Mouse (Mus musculus): ENCODE results near the gene Cdh3. TPM values are rescaled to one million over a fixed set of nuclear protein-coding genes. Genes with fewer than 3 reads are reported as not detected.
"Not testable (repeated sequence)": the region's sequence is repeated elsewhere in the genome, so short reads cannot be mapped to it uniquely, and the experiment has no call there.

The Cdh3 gene
- polyA plus RNA-seq, 1 experiment: 2.0 TPM

DNA sequence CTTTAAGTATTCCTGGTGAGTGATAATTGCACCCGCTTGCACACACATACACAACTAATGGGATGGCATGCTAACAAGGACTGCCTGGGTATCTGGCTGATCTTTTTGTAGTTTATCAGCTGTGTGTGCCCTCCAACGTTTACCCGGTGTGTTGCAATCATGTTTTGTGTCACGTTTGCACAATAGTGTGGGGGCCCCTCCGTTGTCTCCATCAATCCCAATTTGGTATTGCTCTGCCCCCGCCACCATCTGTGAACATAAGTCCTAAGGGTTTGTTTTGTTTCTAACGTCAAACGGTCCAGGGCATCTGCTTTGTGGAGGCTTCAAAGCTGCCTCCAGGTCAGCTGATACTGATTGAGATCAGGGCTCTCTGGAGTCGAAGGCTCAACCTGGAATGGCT, 49.2 kb downstream of the Cdh3 start:
- WGBS: 46% methylated on average over 9 of the region's 9 CpGs
- TF ChIP-seq POLR2A (IDR thresholded peaks at IDR 0.05; ENCODE audit: borderline replicate concordance, extremely low read depth, low read depth, low read length): no peak
- TF ChIP-seq CTCF (IDR thresholded peaks at IDR 0.05; ENCODE audit: insufficient read depth, low read length): no peak
- Histone ChIP-seq H3K4me3 (replicated peaks; ENCODE audit: extremely low read depth, low read depth, low read length) (no peak overlapping the region), H3K4me1 (ENCODE audit: control insufficient read depth, insufficient read depth, low read length) (peaks cover 4% of the 10 kb centered on the region; the same call in 1 of the 2 replicates)
- DNase-seq: no peak

DNA sequence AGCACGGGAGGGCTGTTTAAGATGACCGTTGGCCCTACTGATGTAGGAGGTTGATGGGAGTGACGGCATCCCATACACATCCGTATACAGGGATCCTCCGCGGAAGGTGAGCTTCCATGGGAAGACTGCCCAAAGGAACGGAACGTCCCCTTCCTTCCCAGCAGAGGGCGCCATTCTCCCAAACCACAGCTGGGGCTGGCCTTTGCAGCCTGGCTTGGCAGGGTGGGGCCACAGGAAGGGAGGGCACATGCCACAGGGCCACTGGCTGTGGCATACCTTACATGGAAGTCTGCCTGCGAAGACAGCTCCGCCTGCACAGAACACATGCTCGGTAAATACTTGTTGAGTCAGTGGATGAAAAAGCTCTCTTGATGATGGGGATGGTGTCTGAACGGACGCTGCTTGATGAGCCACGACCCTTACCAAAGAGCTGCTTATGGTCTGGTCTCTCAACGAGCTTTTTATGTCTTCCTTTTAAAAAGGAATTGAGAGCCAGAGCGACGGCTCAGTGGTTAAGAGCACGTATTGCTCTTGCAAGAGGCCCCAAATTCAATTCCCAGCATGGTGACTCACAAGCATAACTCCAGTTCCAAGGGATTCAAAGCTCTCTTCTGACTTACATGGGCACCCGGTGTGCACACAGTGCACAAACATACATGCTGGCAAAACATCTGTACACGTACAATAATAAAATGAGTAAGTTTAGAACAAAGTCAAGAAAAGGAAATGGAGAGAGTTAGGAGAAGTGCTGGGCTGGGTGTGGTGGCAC, 50.6 kb downstream of the Cdh3 start:
- H3K4me1 ChIP-seq (ENCODE audit: control insufficient read depth, insufficient read depth, low read length): peaks cover 4% of the 10 kb centered on the region; the same call in 1 of the 2 replicates
- 24% methylated on average over 21 of the region's 21 CpGs for WGBS
- DNase-seq: peak; percentile 81
- TF ChIP-seq CTCF (IDR thresholded peaks at IDR 0.05; ENCODE audit: insufficient read depth, low read length) (peak; percentile 88), POLR2A (IDR thresholded peaks at IDR 0.05; ENCODE audit: borderline replicate concordance, extremely low read depth, low read depth, low read length) (no peak)
- H3K4me3 ChIP-seq (replicated peaks; ENCODE audit: extremely low read depth, low read depth, low read length): no peak overlapping the region

DNA sequence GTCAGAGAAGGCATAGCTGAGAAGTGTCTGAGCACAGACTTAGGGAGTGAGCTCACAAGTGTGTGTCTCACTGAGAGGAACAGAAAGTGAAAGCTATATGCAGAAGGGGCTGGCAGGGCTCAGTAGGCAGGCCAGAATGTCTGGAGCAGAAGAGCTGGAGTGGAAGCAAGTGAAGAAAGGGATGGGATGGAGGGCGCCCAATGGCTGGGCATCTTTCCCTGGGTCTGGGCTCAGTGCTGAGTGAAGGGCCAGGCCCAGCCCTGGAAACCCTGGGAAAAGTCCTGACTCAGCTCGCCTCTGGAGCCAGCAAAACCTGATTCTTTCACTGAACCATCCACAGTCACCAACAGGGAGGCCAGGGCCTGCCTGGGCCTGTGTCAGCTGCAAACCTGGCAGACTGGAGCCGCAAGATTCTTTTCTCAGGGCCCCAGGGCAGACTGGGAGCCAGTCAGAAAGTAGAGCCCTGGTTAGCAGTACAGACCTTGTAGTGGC, 53.0 kb downstream of the Cdh3 start:
- DNase-seq: peak; percentile 43
- WGBS: 77% methylated on average over 3 of the region's 3 CpGs
- TF ChIP-seq POLR2A (IDR thresholded peaks at IDR 0.05; ENCODE audit: borderline replicate concordance, extremely low read depth, low read depth, low read length) (no peak), CTCF (IDR thresholded peaks at IDR 0.05; ENCODE audit: insufficient read depth, low read length) (no peak)
- peaks cover 4% of the 10 kb centered on the region; the same call in 1 of the 2 replicates for H3K4me1 ChIP-seq (ENCODE audit: control insufficient read depth, insufficient read depth, low read length)
- no peak overlapping the region for H3K4me3 ChIP-seq (replicated peaks; ENCODE audit: extremely low read depth, low read depth, low read length)

DNA sequence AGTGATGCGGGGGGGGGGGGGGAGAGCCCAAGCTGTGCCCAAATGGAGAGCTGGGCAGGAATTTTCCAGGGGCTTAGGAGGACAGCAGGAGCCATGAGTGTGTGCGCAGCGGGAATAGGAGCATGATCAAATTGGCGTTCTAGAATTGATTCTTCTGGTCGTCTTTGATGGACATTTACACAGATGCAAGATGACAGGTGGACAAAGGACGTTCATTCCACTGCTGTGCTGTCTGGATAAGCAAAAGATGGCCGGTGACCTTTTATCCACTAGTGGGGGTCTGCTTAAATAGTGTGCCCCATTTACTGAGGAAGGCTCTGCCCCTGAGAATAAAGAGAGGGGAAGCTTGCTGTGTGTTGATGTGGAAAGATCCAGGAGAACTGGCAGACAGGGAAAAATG, 58.3 kb downstream of the Cdh3 start:
- DNase-seq: no peak
- no peak overlapping the region for H3K4me3 ChIP-seq (replicated peaks; ENCODE audit: extremely low read depth, low read depth, low read length)
- TF ChIP-seq POLR2A (IDR thresholded peaks at IDR 0.05; ENCODE audit: borderline replicate concordance, extremely low read depth, low read depth, low read length): no peak
- TF ChIP-seq CTCF (IDR thresholded peaks at IDR 0.05; ENCODE audit: insufficient read depth, low read length): no peak
- 86% methylated on average over 7 of the region's 7 CpGs for WGBS
- no peaks in the 10 kb centered on the region for H3K4me1 ChIP-seq (ENCODE audit: control insufficient read depth, insufficient read depth, low read length)

DNA sequence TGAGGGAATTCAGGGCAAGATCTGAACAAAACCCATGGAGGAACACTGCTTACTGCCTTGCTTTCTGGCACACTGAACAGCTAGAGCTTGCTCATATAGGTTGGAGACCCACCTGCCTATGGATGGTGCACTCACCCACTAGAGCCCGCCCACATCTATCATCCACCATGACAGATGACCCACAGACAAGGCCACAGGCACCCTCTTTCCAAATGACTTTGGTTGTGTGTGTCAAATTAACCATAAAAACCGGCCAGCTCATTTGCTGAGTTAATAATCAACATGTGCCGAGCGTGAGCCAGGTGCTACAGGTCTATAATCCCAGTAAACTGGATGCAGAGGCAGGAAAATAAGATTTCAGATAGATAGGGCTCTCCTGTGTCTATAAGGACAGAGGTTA, 59.7 kb downstream of the Cdh3 start:
- no peak overlapping the region for H3K4me3 ChIP-seq (replicated peaks; ENCODE audit: extremely low read depth, low read depth, low read length)
- H3K4me1 ChIP-seq (ENCODE audit: control insufficient read depth, insufficient read depth, low read length): no peaks in the 10 kb centered on the region
- no peak for DNase-seq
- no peak for TF ChIP-seq CTCF (IDR thresholded peaks at IDR 0.05; ENCODE audit: insufficient read depth, low read length)
- TF ChIP-seq POLR2A (IDR thresholded peaks at IDR 0.05; ENCODE audit: borderline replicate concordance, extremely low read depth, low read depth, low read length): no peak
- WGBS: 79% methylated on average over 4 of the region's 4 CpGs

DNA sequence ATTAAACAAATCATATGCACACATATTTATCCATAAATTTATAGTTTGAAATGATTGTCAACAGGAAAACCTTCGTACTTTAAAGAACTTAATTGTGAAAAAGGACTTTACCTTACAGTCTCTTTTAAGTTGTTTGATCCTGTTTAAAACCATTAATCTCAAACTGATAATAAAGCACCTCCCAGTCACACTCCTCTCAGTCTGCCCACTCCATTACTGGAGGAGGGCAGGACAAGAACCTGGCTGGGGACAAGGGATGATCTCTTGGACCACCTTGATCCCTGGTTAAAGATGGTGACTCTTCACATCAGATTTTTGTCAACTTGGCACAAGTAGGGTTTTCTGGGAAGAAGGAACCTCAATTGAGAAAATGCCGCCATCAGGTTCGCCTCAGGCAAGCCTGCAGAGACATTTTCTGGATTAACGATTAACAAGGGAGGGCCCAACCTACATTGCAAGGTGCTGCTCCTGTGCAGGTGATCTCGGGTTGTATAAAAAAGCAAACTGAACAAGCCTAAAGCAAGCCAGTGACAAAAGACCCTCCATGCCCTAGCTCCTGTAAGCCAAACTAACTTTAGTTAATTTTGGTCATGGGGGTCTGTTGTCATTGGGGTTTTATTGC, 61.0 kb downstream of the Cdh3 start:
- no peak for DNase-seq
- WGBS: 73% methylated on average over 5 of the region's 5 CpGs
- TF ChIP-seq POLR2A (IDR thresholded peaks at IDR 0.05; ENCODE audit: borderline replicate concordance, extremely low read depth, low read depth, low read length): no peak
- TF ChIP-seq CTCF (IDR thresholded peaks at IDR 0.05; ENCODE audit: insufficient read depth, low read length): no peak

DNA sequence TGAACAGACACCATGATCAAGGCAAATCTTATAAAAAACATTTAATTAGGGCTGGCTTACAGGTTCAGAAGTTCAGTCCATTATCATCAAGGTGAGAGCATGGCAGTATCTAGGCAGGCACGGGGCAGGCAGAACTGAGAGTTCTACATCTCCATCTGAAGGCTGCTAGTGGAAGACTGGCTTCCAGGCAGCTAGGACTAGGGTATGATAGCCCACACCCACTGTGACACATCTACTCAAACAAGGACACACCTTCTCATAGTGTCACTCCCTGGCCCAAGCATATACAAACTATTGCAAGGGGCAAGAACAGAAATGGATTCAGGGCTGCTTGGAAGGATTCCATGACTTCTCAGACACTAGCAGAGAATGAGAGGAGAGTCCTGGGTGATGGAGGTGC, 61.5 kb downstream of the Cdh3 start:
- DNase-seq; H3K4me3 ChIP-seq (replicated peaks; ENCODE audit: extremely low read depth, low read depth, low read length); H3K4me1 ChIP-seq (ENCODE audit: control insufficient read depth, insufficient read depth, low read length): not testable (repeated sequence)
- 71% methylated on average over 1 of the region's 1 CpGs for WGBS

More for the DNA sequence above, 61.0 kb downstream of the Cdh3 start:
- H3K4me3 ChIP-seq (replicated peaks; ENCODE audit: extremely low read depth, low read depth, low read length): no peak overlapping the region
- no peaks in the 10 kb centered on the region for H3K4me1 ChIP-seq (ENCODE audit: control insufficient read depth, insufficient read depth, low read length)

DNA sequence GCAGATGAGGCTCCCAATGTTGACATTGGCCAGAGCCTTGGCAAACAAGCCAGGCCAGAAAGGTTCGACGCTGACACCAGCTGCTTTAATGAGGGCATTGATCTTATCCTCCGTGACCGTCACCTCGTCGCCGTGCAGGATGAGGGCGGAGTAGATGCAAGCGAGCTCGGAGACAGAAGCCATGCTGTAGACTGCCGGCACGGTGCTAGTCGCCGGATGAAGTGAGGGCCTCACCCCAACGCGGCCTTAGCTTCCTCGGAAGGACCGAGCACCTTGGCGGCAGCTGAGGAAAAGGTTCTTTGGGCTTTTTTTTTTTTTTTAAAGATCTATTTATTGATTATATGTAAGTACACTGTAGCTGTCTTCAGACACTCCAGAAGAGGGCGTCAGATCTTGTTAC, 62.5 kb downstream of the Cdh3 start, which contains the start of gene Gm10073:
TSS of gene Gm10073 (minus strand) at position 294 of the 400 bp plus-strand sequence.
- 38% methylated on average over 20 of the region's 20 CpGs for WGBS
- H3K4me1 ChIP-seq (ENCODE audit: control insufficient read depth, insufficient read depth, low read length); DNase-seq; H3K4me3 ChIP-seq (replicated peaks; ENCODE audit: extremely low read depth, low read depth, low read length): not testable (repeated sequence)

DNA sequence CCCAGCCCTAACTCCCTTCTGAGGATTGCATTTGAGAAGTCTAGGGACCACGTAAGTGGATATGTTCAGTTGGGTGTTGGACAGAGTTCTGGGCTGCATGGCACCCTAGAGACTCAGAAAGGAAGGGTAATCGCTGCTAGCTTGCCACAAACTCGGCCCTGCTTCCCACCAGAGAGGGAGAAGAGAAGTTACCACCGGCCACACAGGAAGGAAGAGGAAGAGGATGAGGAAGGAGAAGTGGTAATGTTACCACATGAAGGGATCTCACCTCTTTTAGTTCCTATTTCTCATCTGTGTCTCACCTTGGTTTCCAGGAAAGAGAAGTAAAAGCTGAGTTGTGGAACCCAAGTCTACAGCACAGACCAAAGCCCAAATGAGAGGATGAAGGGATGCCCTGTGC, 63.6 kb downstream of the Cdh3 start:
- WGBS: 67% methylated on average over 4 of the region's 4 CpGs
- TF ChIP-seq POLR2A (IDR thresholded peaks at IDR 0.05; ENCODE audit: borderline replicate concordance, extremely low read depth, low read depth, low read length): no peak
- TF ChIP-seq CTCF (IDR thresholded peaks at IDR 0.05; ENCODE audit: insufficient read depth, low read length): no peak

More for the DNA sequence above, 63.6 kb downstream of the Cdh3 start:
- no peak overlapping the region for H3K4me3 ChIP-seq (replicated peaks; ENCODE audit: extremely low read depth, low read depth, low read length)
- H3K4me1 ChIP-seq (ENCODE audit: control insufficient read depth, insufficient read depth, low read length): peaks cover 5% of the 10 kb centered on the region
- DNase-seq: no peak

Measured in lung, adult 2 months (tissue).